Mouse (Mus musculus) CH12.LX (cell line): ENCODE data around the gene Pqlc3.

Experiments used
- CTCF ChIP-seq, 2 experiments: IDR thresholded peaks in 1 of 2; conservative IDR thresholded peaks in 1 of 2; 2 replicates each; pipeline ENCODE4 v1.5.1; 2011 to 2012; ENCODE audit warnings: low read depth in 2 of 2, low read length in 2 of 2, improper control_type of control experiment in 1 of 2, inconsistent platforms in 1 of 2, mild to moderate bottlenecking in 1 of 2, moderate library complexity in 1 of 2
- E2F4 ChIP-seq: IDR thresholded peaks from 2 replicates; pipeline ENCODE4 v1.6.1; 2011; ENCODE audit warnings: low read depth, low read length, improper control_type of control experiment; ENCODE audit not compliant: insufficient replicate concordance
- EP300 ChIP-seq: IDR thresholded peaks from 2 replicates; pipeline ENCODE4 v1.6.1; 2011; ENCODE audit warnings: low read length, improper control_type of control experiment
- IRF4 ChIP-seq: IDR thresholded peaks from 2 replicates; pipeline ENCODE4 v1.6.1; 2014; ENCODE audit warnings: low read depth, mild to moderate bottlenecking, inconsistent platforms, low read length, improper control_type of control experiment
- KAT2A ChIP-seq: IDR thresholded peaks from 2 replicates; pipeline ENCODE4 v1.6.1; 2012; ENCODE audit warnings: low read length, improper control_type of control experiment, inconsistent platforms; ENCODE audit not compliant: insufficient replicate concordance
- MEF2A ChIP-seq: IDR thresholded peaks from 2 replicates; pipeline ENCODE4 v1.6.1; 2014; ENCODE audit warnings: low read depth, mild to moderate bottlenecking, inconsistent platforms, low read length, improper control_type of control experiment, borderline replicate concordance
- POLR2A ChIP-seq: IDR thresholded peaks from 2 replicates; pipeline ENCODE4 v1.6.1; 2011; ENCODE audit warnings: low read depth, mild to moderate bottlenecking, improper control_type of control experiment, low read length
- USF2 ChIP-seq: conservative IDR thresholded peaks from 2 replicates; pipeline ENCODE4 v1.6.1; 2011; ENCODE audit warnings: low read depth, low read length, improper control_type of control experiment

GRCm38 (mm10) chr12:16966811-16967210, 33.4 kb downstream of the Pqlc3 start:
- TF ChIP-seq CTCF (conservative IDR thresholded peaks at IDR 0.05 in 1 of 2, IDR thresholded peaks at IDR 0.05 in 1 of 2; ENCODE audit: low read depth in 2 of 2, low read length in 2 of 2) (no peak), KAT2A (no peak), USF2 (no peak), EP300 (no peak), IRF4 (no peak), E2F4 (no peak), POLR2A (no peak), MEF2A (no peak)
